Mouse (Mus musculus) heart, postnatal 14 days (tissue): ENCODE data around the gene Cyb561. TPM values are rescaled to one million over a fixed set of nuclear protein-coding genes. Genes with fewer than 3 reads are reported as not detected.

Experiments
- DNase-seq, 2 experiments: peaks; one replicate each; pipeline ENCODE4 v3.0.0; 2021 to 2022
- intact Hi-C: fragments of 180-260 bp; cut with DNase I; formaldehyde crosslinking; loops from one replicate; pipeline ENCODE4 v1.15.1; 2025
- total RNA-seq, 2 experiments: library from RNA; stranded (reverse); gene quantifications; 2 replicates each; pipeline ENCODE4 v1.2.3; 2021

Gene Cyb561
- total RNA-seq, 2 experiments from 2014 or later, result 14.2 to 14.8 TPM

- intact Hi-C loops, result no loop called here
- DNase-seq, result no peak
Measured at GRCm38 (mm10) chr11:105955815-105956430, 2.8 kb upstream of the Cyb561 start.

- DNase-seq, result peak; percentile 54 to 60
- intact Hi-C loops, result no loop called here
Measured at GRCm38 (mm10) chr11:105953402-105953801, 266 bp upstream of the Cyb561 start.

- no peak for DNase-seq
- intact Hi-C loops, result no loop called here
Measured at GRCm38 (mm10) chr11:105952111-105952510, 1.0 kb downstream of the Cyb561 start.

- intact Hi-C loops, result no loop called here
- DNase-seq, result no peak
Measured at GRCm38 (mm10) chr11:105951601-105952044, 1.5 kb downstream of the Cyb561 start.

- intact Hi-C loops, result no loop called here
- DNase-seq, result no peak
Measured at GRCm38 (mm10) chr11:105950519-105950918, 2.6 kb downstream of the Cyb561 start.

- intact Hi-C loops, result no loop called here
- no peak for DNase-seq
Measured at GRCm38 (mm10) chr11:105948255-105948654, 4.9 kb downstream of the Cyb561 start.

- no peak for DNase-seq
- intact Hi-C loops, result no loop called here
Measured at GRCm38 (mm10) chr11:105946694-105947154, 6.4 kb downstream of the Cyb561 start.

- intact Hi-C loops, result loop anchor here (2.0 kb wide), 1 partner anchor 24 kb away; no protein-coding TSS in a partner anchor
- peak; percentile 49 to 51 for DNase-seq
Measured at GRCm38 (mm10) chr11:105944770-105945672, 8.1 kb downstream of the Cyb561 start.

- intact Hi-C loops, result loop anchor here (2.0 kb wide), 1 partner anchor 25 kb away; no protein-coding TSS in a partner anchor
- peak; percentile 80 to 81 for DNase-seq
Measured at GRCm38 (mm10) chr11:105944126-105944621, 9.0 kb downstream of the Cyb561 start.

- intact Hi-C loops, result loop anchor here (2.0 kb wide), 1 partner anchor 25 kb away; no protein-coding TSS in a partner anchor
- DNase-seq, result peak; percentile 50 to 61
Measured at GRCm38 (mm10) chr11:105943133-105944102, 9.7 kb downstream of the Cyb561 start.

GRCm38 (mm10) chr11:105941973-105942372 lies 11.2 kb downstream of the Cyb561 start:
- intact Hi-C loops, result no loop called here
- DNase-seq, result no peak

- DNase-seq, result peak; percentile 37 to 55
- intact Hi-C loops, result no loop called here
Measured at GRCm38 (mm10) chr11:105938771-105939170, 14.4 kb downstream of the Cyb561 start.

GRCm38 (mm10) chr11:105936974-105937373 lies 16.2 kb downstream of the Cyb561 start:
- DNase-seq, result no peak
- intact Hi-C loops, result no loop called here

GRCm38 (mm10) chr11:105936200-105936599 lies 16.9 kb downstream of the Cyb561 start:
- intact Hi-C loops, result no loop called here
- DNase-seq, result peak; percentile 86 to 87

- no peak for DNase-seq
- intact Hi-C loops, result no loop called here
Measured at GRCm38 (mm10) chr11:105935496-105935895, 17.6 kb downstream of the Cyb561 start.

- intact Hi-C loops, result no loop called here
Measured at GRCm38 (mm10) chr11:105934816-105935215, 18.3 kb downstream of the Cyb561 start.

GRCm38 (mm10) chr11:105934303-105934711 lies 18.8 kb downstream of the Cyb561 start:
- intact Hi-C loops, result no loop called here
- peak; percentile 26 to 27 for DNase-seq

More at GRCm38 (mm10) chr11:105934816-105935215, 18.3 kb downstream of the Cyb561 start:
- DNase-seq, result peak; percentile 57 to 62

- intact Hi-C loops, result no loop called here
Measured at GRCm38 (mm10) chr11:105933746-105934145, 19.4 kb downstream of the Cyb561 start.

GRCm38 (mm10) chr11:105931380-105931779 lies 21.8 kb downstream of the Cyb561 start:
- intact Hi-C loops, result no loop called here

More at GRCm38 (mm10) chr11:105933746-105934145, 19.4 kb downstream of the Cyb561 start:
- no peak for DNase-seq

GRCm38 (mm10) chr11:105928171-105928570 lies 25.0 kb downstream of the Cyb561 start:
- no peak for DNase-seq
- intact Hi-C loops, result no loop called here

More at GRCm38 (mm10) chr11:105931380-105931779, 21.8 kb downstream of the Cyb561 start:
- DNase-seq, result no peak
